Mouse (Mus musculus): ENCODE results near the gene Nsun7.
A peak's percentile ranks its signal among the peaks of the same experiment; 100 is the strongest.

The Nsun7 gene

GRCm38 (mm10) chr5:66280742-66281141 is 21.0 kb downstream of the Nsun7 start:
- no peak for DNase-seq

DNA sequence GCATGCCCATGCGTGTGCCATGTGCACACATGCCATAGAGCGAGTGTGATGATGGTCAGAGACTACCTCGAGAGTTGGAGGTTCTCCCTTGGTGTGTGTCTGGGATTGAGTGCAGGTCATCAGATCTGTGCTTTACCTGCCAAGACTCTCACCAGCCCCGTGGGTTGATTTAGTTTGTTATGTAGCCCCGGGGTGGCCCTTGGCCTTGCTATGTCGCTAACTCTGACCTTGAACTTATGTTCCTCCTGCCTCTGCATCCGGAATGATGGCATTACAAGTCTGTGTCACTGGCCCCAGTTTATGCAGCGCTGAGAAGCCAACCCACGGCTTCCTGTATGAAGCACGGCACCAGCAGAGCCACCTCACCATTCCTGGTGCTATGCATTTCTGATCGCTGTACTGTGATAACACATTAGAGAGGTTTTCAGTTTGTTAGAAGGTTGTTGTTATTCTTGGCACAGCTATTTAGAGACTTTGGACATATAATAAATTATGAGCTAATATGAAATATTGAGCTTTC is 34.5 kb downstream of the Nsun7 start:
- no peak for DNase-seq

- no peak for DNase-seq
Measured at GRCm38 (mm10) chr5:66294952-66295351, 35.3 kb downstream of the Nsun7 start.

DNA sequence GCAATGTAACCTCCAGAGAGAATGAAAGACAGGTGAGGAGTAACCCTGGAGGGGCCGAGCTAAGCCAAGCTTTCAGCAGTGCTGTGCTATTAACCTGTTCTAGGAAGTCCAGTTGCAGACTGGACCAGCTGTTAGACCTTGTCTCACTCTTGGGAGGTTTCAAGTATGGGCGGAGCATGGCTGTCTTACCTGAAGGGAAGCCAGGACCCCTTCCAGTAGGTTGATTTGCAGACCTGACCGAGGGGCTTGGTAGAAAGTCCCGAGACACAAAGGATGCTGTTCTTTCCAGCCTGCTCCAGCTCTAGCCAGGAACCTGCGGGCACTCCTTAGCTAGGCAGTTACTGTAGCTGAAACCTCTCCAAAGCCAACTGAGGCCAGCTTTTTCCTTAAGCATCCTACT is 36.4 kb downstream of the Nsun7 start:
- no peak for DNase-seq

DNA sequence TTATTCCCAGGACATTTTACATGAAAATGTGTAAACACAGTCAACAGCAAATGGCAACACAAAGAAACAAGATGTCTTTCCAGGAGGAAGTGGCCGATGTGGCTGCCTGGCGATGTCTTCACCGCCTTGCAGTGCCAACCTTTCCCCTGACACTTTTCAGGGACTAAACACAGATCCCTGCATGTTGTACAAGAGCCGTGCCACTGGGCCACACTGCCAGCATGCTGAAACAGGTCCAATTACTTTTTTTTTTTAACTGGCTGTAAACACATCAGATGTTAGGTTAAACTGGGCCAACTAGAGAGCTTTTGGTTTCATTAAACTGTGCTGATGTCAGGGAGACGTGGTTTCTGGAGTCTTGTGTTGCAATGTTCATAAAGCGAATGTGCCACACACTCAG is 39.2 kb downstream of the Nsun7 start:
- DNase-seq, result no peak

GRCm38 (mm10) chr5:66300576-66300975 is 40.9 kb downstream of the Nsun7 start:
- no peak for DNase-seq

DNA sequence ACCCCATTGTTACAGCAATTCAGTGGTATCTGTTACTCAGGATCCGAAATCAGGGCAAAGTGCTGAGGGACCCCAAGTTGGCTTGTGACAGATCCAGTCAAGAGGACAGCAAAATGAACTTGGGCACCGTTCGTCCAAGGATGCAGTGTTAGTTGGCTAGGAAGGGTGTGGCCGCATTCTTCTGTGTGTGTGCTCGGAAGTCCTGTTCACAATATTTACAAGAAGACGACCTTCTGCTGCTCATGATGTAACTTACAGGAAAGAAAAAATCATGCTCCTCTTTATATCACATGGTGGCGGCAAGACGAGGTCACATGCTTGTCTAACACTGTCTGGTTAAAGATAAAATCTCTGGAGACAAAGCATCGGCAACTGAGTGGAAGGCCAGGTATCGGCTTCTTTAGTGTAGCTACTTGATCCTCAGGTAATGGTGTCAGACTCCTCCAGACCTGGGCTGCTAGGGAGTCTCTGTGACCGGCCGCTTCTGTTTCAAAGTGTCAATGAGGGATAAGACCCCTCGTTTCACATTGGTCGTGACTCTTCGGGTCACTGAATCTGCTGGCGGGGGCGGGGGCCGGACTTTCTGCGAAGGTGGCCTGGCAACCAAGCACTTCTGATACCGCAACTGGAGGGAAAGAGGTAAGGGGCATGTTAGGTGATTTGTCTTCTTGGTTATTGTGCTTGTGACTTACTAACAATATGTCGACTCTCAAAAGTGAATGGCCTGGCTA is 42.6 kb downstream of the Nsun7 start:
- DNase-seq, result peak; percentile 26

- no peak for DNase-seq
Measured at GRCm38 (mm10) chr5:66302873-66303272, 43.2 kb downstream of the Nsun7 start.

DNA sequence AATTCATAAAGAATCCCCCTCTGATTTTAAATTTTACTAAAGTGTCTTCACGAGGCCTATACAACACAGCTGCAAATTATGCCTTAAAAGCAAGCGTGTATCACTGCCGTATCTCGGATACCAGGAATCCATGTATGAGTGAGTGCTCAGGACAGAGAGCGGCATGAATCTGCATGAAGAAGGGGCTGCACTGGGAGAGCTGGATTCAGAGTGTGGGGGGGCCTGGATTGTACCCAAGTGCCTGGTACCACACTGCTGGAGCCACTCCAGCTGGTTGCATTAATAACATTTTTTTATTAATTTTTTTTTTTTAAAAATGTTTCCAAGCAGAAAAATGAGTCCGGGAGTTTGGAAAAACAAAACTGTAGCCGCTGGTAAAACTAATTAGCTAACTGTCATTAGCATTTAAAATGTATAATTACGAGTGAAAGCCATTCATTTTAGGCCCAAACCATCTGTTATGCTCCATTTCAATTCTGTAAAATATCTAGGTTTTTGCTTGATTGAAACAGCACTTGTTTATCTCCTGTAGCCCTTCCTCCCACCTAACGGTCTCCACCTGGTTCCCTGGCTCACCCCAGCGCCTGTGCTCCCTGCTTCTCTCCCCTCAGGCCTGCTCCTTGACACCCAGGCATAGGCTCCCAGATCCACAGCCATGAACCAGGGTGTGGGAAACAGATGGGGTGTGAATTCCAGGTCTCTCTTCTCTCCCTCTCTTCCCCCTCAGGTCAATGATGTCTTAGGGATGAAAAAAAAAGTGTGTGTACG is 44.8 kb downstream of the Nsun7 start:
- no peak for DNase-seq

GRCm38 (mm10) chr5:66305511-66305910 is 45.8 kb downstream of the Nsun7 start:
- no peak for DNase-seq

- no peak for DNase-seq
Measured at GRCm38 (mm10) chr5:66310328-66310727, 50.6 kb downstream of the Nsun7 start.

- no peak for DNase-seq
Measured at GRCm38 (mm10) chr5:66310806-66311205, 51.1 kb downstream of the Nsun7 start.

DNA sequence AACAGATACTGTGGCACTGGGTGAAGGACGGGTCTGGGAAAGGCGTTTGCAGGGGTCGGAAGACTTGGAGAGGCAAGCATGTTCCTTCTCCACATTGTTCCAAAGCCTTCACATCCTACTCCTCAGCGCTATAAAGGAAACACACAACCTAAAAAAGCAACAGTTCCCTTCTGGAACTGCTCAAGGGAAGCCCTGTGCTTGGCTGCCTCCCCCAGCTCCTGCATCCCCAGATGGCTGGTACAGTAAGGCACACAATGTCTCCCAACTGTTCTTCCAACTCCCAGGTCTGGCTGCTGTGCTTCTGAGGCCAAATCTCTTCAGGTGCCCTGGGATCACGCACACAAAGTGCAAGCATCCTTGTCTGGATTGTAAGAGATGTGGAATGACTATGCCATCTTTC is 56.1 kb downstream of the Nsun7 start:
- DNase-seq, result no peak

- DNase-seq, result peak; percentile 63
Measured at GRCm38 (mm10) chr5:66319341-66319740, 59.6 kb downstream of the Nsun7 start.

DNA sequence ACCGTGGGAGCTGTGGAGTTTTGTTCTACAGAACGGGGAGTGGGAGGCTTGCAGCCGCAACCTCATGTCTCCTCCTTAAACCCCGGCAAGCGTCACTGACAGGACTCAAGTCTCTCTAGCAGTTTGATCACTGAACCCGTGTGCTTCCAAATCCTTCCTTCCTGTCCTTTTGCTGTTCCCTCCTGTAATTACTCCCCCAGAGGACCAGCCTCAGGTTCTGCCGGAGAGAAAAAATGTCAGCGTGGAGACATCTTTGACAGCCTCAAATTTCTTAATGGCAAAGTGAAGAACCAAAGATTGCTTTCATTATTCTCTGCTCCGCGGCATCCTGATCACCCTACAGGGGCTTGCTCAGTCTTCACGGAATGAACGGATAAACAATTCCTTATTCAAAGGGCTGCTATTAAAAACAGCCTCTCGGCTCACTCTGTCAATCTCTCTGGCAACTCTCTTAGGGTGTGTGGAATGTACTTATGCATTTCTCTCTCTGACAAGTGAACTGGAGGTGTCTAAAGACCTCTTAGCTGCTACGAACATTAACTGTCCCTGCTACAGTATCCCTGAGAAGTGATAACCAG is 60.2 kb downstream of the Nsun7 start:
- no peak for DNase-seq

GRCm38 (mm10) chr5:66323131-66323530 is 63.4 kb downstream of the Nsun7 start:
- DNase-seq, result no peak

DNA sequence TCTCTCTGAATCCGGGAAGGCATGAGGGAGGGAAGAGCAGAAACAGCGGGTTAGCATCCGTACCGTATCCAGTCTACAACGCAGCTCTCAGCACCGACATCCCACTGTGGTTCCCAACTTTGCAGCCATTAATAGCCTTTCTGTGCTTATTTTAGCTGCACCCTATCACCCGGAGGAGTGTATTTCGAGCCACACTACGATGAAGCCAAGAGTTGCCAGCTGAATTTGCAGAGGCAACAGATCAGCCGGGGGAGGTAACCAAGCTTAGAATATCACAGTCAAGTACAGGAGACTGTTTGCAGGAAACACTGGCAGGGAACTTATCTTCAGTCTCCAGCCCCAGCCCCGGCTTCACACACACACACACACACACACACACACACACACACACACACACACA is 63.9 kb downstream of the Nsun7 start:
- DNase-seq, result no peak

GRCm38 (mm10) chr5:66326395-66326794 is 66.7 kb downstream of the Nsun7 start:
- DNase-seq, result peak; percentile 21

DNA sequence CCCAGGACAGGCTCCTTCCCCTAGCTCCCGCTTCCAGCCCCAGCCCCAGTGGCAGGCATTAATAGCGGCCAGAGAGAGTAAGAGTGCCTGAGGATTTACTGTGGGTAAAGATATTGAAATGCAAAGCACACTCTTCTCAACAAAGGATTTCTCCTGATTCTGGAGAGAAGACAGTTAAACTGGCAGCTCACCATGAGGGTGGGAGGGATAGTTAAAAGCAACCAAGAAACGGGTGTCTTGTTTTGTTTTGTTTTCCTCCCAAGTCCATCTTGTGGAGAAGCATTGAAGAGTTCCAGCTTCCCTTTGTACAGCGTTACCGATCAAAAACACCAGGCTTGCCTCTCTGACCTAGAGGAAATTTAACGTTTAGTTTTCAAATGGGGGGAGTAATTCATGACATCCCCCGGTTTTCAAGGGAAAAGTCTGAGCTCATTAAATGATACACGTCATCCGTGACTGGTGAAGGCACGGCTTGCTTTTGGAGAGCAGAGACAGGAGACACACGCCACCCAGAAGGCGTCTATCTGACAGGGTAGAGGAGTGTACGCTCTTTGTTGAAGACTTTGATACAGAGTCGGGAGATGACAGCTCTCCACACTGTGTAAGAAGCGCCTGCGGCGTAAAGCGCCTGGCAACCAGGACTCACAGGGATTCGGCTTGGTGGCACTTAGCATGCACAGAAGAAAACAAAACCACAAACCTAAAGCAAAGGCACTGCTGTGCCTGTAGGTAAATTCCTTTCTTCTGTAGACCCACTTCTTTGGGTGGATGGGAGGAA is 68.4 kb downstream of the Nsun7 start:
- no peak for DNase-seq

- DNase-seq, result no peak
Measured at GRCm38 (mm10) chr5:66328766-66329165, 69.1 kb downstream of the Nsun7 start.

DNA sequence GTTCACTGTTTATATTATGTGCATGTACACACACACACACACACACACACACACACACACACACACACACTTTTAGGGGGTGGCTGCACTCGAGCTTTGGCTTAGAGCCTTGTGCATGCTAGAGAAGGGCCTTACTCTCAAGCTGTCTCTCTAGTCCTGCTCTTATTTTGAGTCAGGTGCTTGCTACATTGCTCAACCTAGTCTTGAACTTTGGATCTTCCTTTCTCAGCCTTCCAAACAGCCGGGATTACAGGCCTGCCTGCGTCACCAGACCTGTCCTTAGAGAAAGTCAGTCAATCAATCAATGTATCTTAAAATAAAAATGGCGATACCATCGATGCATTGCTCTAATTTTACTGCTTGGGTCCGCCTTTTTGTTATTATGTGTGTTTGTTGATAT is 71.1 kb downstream of the Nsun7 start:
- DNase-seq, result no peak

- DNase-seq, result peak; percentile 49
Measured at GRCm38 (mm10) chr5:66337025-66337968, 77.6 kb downstream of the Nsun7 start.
